Mouse (Mus musculus): ENCODE measurements around the gene Zfp111. TPM values are rescaled to one million over a fixed set of nuclear protein-coding genes. Genes with fewer than 3 reads are reported as not detected.

The Zfp111 gene
- 0.57 and 0.67 TPM in 2 replicates for polyA plus RNA-seq (2012; rRNA removed)

- H3K27ac ChIP-seq (ENCODE audit: control insufficient read depth, insufficient read depth, low read depth, low read length) = no peak within 1 kb of the TSS
- TF ChIP-seq CTCF (IDR thresholded peaks at IDR 0.05; ENCODE audit: control insufficient read depth, insufficient read depth, insufficient replicate concordance, low read depth, low read length) (no peak), POLR2A (IDR thresholded peaks at IDR 0.05; ENCODE audit: control insufficient read depth, low read depth, low read length) (no peak)
- H3K27me3 ChIP-seq (ENCODE audit: control insufficient read depth, insufficient read depth, low read length) = no peaks in the 10 kb centered on the region
- H3K4me1 ChIP-seq (ENCODE audit: control insufficient read depth, insufficient read depth, low read length) = peaks cover 8% of the 10 kb centered on the region
- H3K36me3 ChIP-seq (ENCODE audit: control insufficient read depth, insufficient read depth, low read length) = no peaks in the 10 kb centered on the region
- H3K4me3 ChIP-seq (ENCODE audit: control insufficient read depth, low read depth, low read length) = no peak within 1 kb of the TSS
Observed at GRCm38 (mm10) chr7:24211343-24211742, at the start of gene Zfp111. Gene Zfp111, minus strand, starts transcription at chr7:24211443.

- Histone ChIP-seq H3K4me3 (ENCODE audit: control insufficient read depth, low read depth, low read length) (no peak overlapping the region), H3K27ac (ENCODE audit: control insufficient read depth, insufficient read depth, low read depth, low read length) (no peak overlapping the region), H3K27me3 (ENCODE audit: control insufficient read depth, insufficient read depth, low read length) (no peaks in the 10 kb centered on the region), H3K36me3 (ENCODE audit: control insufficient read depth, insufficient read depth, low read length) (no peaks in the 10 kb centered on the region), H3K4me1 (ENCODE audit: control insufficient read depth, insufficient read depth, low read length) (no peaks in the 10 kb centered on the region)
- TF ChIP-seq CTCF (IDR thresholded peaks at IDR 0.05; ENCODE audit: control insufficient read depth, insufficient read depth, insufficient replicate concordance, low read depth, low read length) = no peak
- no peak for TF ChIP-seq POLR2A (IDR thresholded peaks at IDR 0.05; ENCODE audit: control insufficient read depth, low read depth, low read length)
Observed at GRCm38 (mm10) chr7:24260000-24260312, 48.7 kb upstream of the Zfp111 start.

- H3K36me3 ChIP-seq (ENCODE audit: control insufficient read depth, insufficient read depth, low read length) = no peaks in the 10 kb centered on the region
Observed at GRCm38 (mm10) chr7:24259306-24259999, 48.2 kb upstream of the Zfp111 start.

GRCm38 (mm10) chr7:24254633-24255474 is 43.6 kb upstream of the Zfp111 start, which contains the start of gene Zfp108:
Gene Zfp108, plus strand, starts transcription at chr7:24254794.
- peak within 1 kb of the TSS; percentile 80 for H3K4me3 ChIP-seq (ENCODE audit: control insufficient read depth, low read depth, low read length)
- H3K36me3 ChIP-seq (ENCODE audit: control insufficient read depth, insufficient read depth, low read length) = no peaks in the 10 kb centered on the region
- no peak within 1 kb of the TSS for H3K27ac ChIP-seq (ENCODE audit: control insufficient read depth, insufficient read depth, low read depth, low read length)
- peaks cover 4% of the 10 kb centered on the region; the same call in 1 of the 2 replicates for H3K4me1 ChIP-seq (ENCODE audit: control insufficient read depth, insufficient read depth, low read length)
- H3K27me3 ChIP-seq (ENCODE audit: control insufficient read depth, insufficient read depth, low read length) = no peaks in the 10 kb centered on the region
- TF ChIP-seq POLR2A (IDR thresholded peaks at IDR 0.05; ENCODE audit: control insufficient read depth, low read depth, low read length) = peak; percentile 58; the same call in 1 of the 2 replicates
- no peak for TF ChIP-seq CTCF (IDR thresholded peaks at IDR 0.05; ENCODE audit: control insufficient read depth, insufficient read depth, insufficient replicate concordance, low read depth, low read length)

More at GRCm38 (mm10) chr7:24259306-24259999, 48.2 kb upstream of the Zfp111 start:
- no peak for TF ChIP-seq POLR2A (IDR thresholded peaks at IDR 0.05; ENCODE audit: control insufficient read depth, low read depth, low read length)
- TF ChIP-seq CTCF (IDR thresholded peaks at IDR 0.05; ENCODE audit: control insufficient read depth, insufficient read depth, insufficient replicate concordance, low read depth, low read length) = no peak
- H3K27me3 ChIP-seq (ENCODE audit: control insufficient read depth, insufficient read depth, low read length) = no peaks in the 10 kb centered on the region
- H3K4me3 ChIP-seq (ENCODE audit: control insufficient read depth, low read depth, low read length) = no peak overlapping the region
- no peak overlapping the region for H3K27ac ChIP-seq (ENCODE audit: control insufficient read depth, insufficient read depth, low read depth, low read length)
- H3K4me1 ChIP-seq (ENCODE audit: control insufficient read depth, insufficient read depth, low read length) = no peaks in the 10 kb centered on the region

GRCm38 (mm10) chr7:24253779-24254615 is 42.8 kb upstream of the Zfp111 start:
- no peak overlapping the region for H3K27ac ChIP-seq (ENCODE audit: control insufficient read depth, insufficient read depth, low read depth, low read length)
- H3K4me3 ChIP-seq (ENCODE audit: control insufficient read depth, low read depth, low read length) = no peak overlapping the region
- TF ChIP-seq CTCF (IDR thresholded peaks at IDR 0.05; ENCODE audit: control insufficient read depth, insufficient read depth, insufficient replicate concordance, low read depth, low read length) (no peak), POLR2A (IDR thresholded peaks at IDR 0.05; ENCODE audit: control insufficient read depth, low read depth, low read length) (no peak)
- H3K36me3 ChIP-seq (ENCODE audit: control insufficient read depth, insufficient read depth, low read length) = no peaks in the 10 kb centered on the region
- H3K4me1 ChIP-seq (ENCODE audit: control insufficient read depth, insufficient read depth, low read length) = peaks cover 4% of the 10 kb centered on the region; the same call in 1 of the 2 replicates
- no peaks in the 10 kb centered on the region for H3K27me3 ChIP-seq (ENCODE audit: control insufficient read depth, insufficient read depth, low read length)

GRCm38 (mm10) chr7:24237040-24237791 is 26.0 kb upstream of the Zfp111 start, which contains the start of gene Zfp109:
Gene Zfp109, minus strand, starts transcription at chr7:24237560.
- no peaks in the 10 kb centered on the region for H3K36me3 ChIP-seq (ENCODE audit: control insufficient read depth, insufficient read depth, low read length)
- H3K4me3 ChIP-seq (ENCODE audit: control insufficient read depth, low read depth, low read length) = peak within 1 kb of the TSS; percentile 74
- no peaks in the 10 kb centered on the region for H3K27me3 ChIP-seq (ENCODE audit: control insufficient read depth, insufficient read depth, low read length)
- no peak within 1 kb of the TSS for H3K27ac ChIP-seq (ENCODE audit: control insufficient read depth, insufficient read depth, low read depth, low read length)
- peaks cover 6% of the 10 kb centered on the region for H3K4me1 ChIP-seq (ENCODE audit: control insufficient read depth, insufficient read depth, low read length)
- no peak for TF ChIP-seq CTCF (IDR thresholded peaks at IDR 0.05; ENCODE audit: control insufficient read depth, insufficient read depth, insufficient replicate concordance, low read depth, low read length)
- TF ChIP-seq POLR2A (IDR thresholded peaks at IDR 0.05; ENCODE audit: control insufficient read depth, low read depth, low read length) = peak; percentile 57
